Mouse (Mus musculus) heart, embryonic 14.5 days (tissue): ENCODE results near the gene Lingo3. TPM values are rescaled to one million over a fixed set of nuclear protein-coding genes. Genes with fewer than 3 reads are reported as not detected.

Experiments
- ATAC-seq: fragments of 200-750 bp; cut with Nextera tagmentation; 2 replicates; pipeline ENCODE4 v1.8.0; 2017; ENCODE audit warnings: low read depth, moderate TSS enrichment; ENCODE audit not compliant: insufficient number of reproducible peaks, insufficient read depth, low FRiP score
- H3K27ac ChIP-seq, 2 experiments: fragments of 200-500 bp in 1 of 2; fragments of 300-500 bp in 1 of 2; sonication (generic) in 1 of 2; replicated peaks in 1 of 2; 2 replicates each; pipeline ENCODE4 v1.5.1; 2012 to 2014; ENCODE audit warnings: low read depth in 2 of 2, low read length in 2 of 2, control low read depth in 1 of 2, mild to moderate bottlenecking in 1 of 2, mixed read lengths in 1 of 2; ENCODE audit not compliant: control insufficient read depth in 1 of 2, insufficient read depth in 1 of 2
- H3K27me3 ChIP-seq: fragments of 300-500 bp; sonication (generic); 2 replicates; pipeline ENCODE4 v1.6.1; 2014; ENCODE audit warnings: mild to moderate bottlenecking, low read length, control low read depth; ENCODE audit not compliant: control insufficient read depth, insufficient read depth
- H3K36me3 ChIP-seq: fragments of 300-500 bp; sonication (generic); 2 replicates; pipeline ENCODE4 v1.6.1; 2014; ENCODE audit warnings: mild to moderate bottlenecking, control low read depth, low read length, mixed read lengths; ENCODE audit not compliant: control insufficient read depth, insufficient read depth
- H3K4me1 ChIP-seq, 2 experiments: fragments of 200-500 bp in 1 of 2; fragments of 300-500 bp in 1 of 2; sonication (generic) in 1 of 2; 2 replicates each; pipeline ENCODE4 v1.6.1; 2012 to 2014; ENCODE audit warnings: low read length in 2 of 2, control low read depth in 1 of 2, mixed read lengths in 1 of 2; ENCODE audit not compliant: control insufficient read depth in 2 of 2, insufficient read depth in 2 of 2
- H3K4me2 ChIP-seq: fragments of 300-500 bp; sonication (generic); 2 replicates; pipeline ENCODE4 v1.6.1; 2014; ENCODE audit warnings: mild to moderate bottlenecking, low read length
- H3K4me3 ChIP-seq, 2 experiments: fragments of 200-500 bp in 1 of 2; fragments of 300-500 bp in 1 of 2; sonication (generic) in 1 of 2; 2 replicates each; pipeline ENCODE4 v1.5.1; 2012 to 2014; ENCODE audit warnings: low read length in 2 of 2, mild to moderate bottlenecking in 2 of 2, control low read depth in 1 of 2, low read depth in 1 of 2, moderate library complexity in 1 of 2; ENCODE audit not compliant: control insufficient read depth in 1 of 2, insufficient read depth in 1 of 2
- H3K9ac ChIP-seq: fragments of 300-500 bp; sonication (generic); 2 replicates; pipeline ENCODE4 v1.6.1; 2014; ENCODE audit warnings: mild to moderate bottlenecking, low read length
- H3K9me3 ChIP-seq: fragments of 300-500 bp; sonication (generic); 2 replicates; pipeline ENCODE4 v1.6.1; 2016; ENCODE audit warnings: low read length, control low read depth; ENCODE audit not compliant: control insufficient read depth
- WGBS: fragments of 180-500 bp; shearing (Covaris S2); extraction: QIAGEN DNeasy Blood & Tissue Kit; methylation state at CpG from one replicate; pipeline ENCODE4 v1.1.7; 2014; 5-methylcytosine and 5-hydroxymethylcytosine counted together
- polyA plus RNA-seq: library from polyadenylated mRNA; unstranded; fragments of >200 nt; fragmentation: Nextera tagmentation; extraction: Ambion mirVana; gene quantifications from 2 replicates; pipeline ENCODE4 v1.2.1, GENCODE M21; 2014

Gene Lingo3
- polyA plus RNA-seq, 1 experiment from 2014 or later, result 0.46 TPM

DNA sequence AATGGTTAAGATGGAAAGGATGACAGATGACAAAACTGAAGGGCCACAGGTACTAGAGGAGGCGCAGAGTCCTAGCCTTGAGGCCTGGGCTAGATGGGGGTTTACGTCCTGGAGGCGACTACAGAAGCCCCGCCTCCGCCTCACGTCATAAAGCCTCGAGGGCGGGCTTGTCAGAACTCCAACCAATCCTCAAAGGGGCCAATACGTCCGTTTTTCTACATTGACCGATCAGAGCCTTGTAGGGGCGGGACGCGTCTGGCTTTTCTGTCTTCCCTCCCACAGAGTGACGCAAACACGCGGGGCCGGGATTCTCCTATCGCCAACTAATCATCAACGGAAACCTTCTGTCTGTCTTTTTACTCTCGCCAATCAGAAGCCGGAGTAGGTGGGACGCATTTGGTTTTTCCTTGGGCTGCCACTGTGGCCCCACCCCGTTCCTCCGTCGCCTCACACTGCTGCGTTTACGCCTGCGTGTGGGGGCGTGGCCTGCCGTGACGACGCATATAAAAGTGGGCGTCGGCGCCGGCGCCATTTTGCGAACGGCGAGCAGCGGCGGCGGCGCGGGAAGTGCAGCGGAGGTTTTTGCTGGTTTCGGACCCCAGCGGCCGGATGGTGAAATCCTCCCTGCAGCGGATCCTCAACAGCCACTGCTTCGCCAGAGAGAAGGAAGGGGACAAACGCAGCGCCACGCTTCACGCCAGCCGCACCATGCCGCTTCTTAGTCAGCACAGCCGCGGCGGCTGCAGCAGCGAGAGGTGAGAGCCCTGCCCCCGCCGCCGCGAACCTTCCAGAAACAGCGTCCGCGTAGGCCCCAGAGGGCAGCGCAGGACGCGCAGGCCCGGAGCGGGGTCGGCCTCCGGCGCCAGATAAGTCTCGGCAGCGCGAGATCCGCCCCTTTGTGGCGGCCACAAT is 17.4 kb downstream of the Lingo3 start, which contains the start of gene Oaz1:
Gene Oaz1 (plus strand): TSS at position 506 of the 912 bp plus-strand sequence.
- Histone ChIP-seq H3K27me3 (no peaks in the 10 kb centered on the region), H3K9me3 (no peaks in the 10 kb centered on the region), H3K4me2 (peak within 1 kb of the TSS; percentile 99), H3K4me3 (peak within 1 kb of the TSS; percentile 65 to 92), H3K27ac (peak within 1 kb of the TSS; percentile 89 to 94), H3K4me1 (peaks cover 4 to 26% of the 10 kb centered on the region in 2 experiments; a peak in 3 of 4 replicates), H3K9ac (peak within 1 kb of the TSS; percentile 89), H3K36me3 (peaks cover 30% of the 10 kb centered on the region)
- WGBS, result under 1% methylated on average over 77 of the region's 82 CpGs
- peak; percentile 97 for ATAC-seq

DNA sequence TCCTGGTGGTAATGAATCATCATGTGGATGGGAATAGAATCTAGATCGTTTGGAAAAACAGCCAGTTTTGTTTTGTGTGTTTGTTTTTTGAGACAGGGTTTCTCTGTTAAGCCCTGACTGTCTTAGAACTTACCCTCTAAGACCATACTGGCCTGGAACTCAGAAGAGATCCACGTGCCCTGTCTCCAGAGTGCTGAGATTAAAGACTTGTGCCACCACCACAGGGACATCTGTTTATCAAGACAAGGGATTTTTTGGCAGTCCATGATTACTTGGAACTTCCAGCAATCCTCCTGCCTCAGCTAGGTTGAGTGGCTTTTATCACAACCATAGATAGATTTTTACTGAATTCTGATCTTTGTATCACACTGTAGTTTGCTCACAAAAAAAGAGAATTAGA is 19.0 kb downstream of the Lingo3 start:
- no peak for ATAC-seq
- no peaks in the 10 kb centered on the region for H3K9me3 ChIP-seq
- H3K4me2 ChIP-seq, result no peak overlapping the region
- no peaks in the 10 kb centered on the region for H3K27me3 ChIP-seq
- peaks cover 20% of the 10 kb centered on the region for H3K36me3 ChIP-seq
- no peak overlapping the region for H3K4me3 ChIP-seq
- 72% methylated on average over 2 of the region's 2 CpGs for WGBS
- H3K4me1 ChIP-seq, result peaks cover 2 to 17% of the 10 kb centered on the region in 2 experiments; a peak in 3 of 4 replicates
- no peak overlapping the region; a peak in 1 of 4 replicates for H3K27ac ChIP-seq
- H3K9ac ChIP-seq, result no peak overlapping the region

DNA sequence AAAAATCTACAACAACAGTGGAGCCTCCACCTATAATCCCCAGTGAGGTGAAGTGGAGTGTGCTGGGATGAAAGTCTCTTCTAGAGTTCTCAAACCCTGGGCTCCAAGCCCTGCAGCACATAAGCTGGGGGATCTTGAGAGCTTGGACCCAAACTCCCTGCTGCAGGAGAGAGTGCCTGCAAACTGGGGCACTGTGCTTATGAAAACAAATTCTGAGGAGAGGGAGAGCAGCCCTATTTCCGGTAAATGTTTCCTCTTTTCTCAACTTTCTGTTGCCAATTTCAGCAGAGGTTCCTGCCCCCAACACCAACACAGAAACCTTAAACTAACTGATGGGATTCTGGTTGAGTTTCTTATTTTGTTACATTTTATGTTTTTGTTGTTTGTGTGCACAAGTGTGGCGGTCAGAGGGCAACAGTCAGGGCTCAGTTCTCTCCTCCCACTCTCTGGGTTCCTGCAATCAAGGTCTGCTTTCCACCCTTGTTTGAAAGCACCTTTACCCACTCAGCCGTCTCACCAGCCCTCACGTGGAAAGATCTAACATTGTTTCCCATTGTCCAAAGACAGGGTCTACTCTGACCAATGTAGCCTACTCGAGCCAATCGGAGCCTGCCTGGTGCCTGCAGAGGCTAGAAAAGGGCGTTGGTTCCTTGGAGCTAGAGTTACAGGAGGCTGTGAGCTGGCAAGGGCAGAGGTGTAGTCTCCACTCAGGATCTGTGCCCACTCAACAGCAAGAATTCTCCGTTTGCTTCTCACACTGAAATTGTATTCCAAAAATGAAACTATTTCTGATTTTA is 19.8 kb downstream of the Lingo3 start:
- no peaks in the 10 kb centered on the region for H3K9me3 ChIP-seq
- WGBS, result 56% methylated on average over 8 of the region's 8 CpGs
- no peak overlapping the region for H3K4me2 ChIP-seq
- H3K9ac ChIP-seq, result no peak overlapping the region
- ATAC-seq, result no peak
- H3K27me3 ChIP-seq, result no peaks in the 10 kb centered on the region
- H3K4me3 ChIP-seq, result no peak overlapping the region
- H3K36me3 ChIP-seq, result peaks cover 12% of the 10 kb centered on the region
- H3K27ac ChIP-seq, result peak overlapping the region in 1 of 2 experiments; percentile 36; a peak in 2 of 4 replicates
- peaks cover 2 to 11% of the 10 kb centered on the region in 2 experiments; a peak in 3 of 4 replicates for H3K4me1 ChIP-seq

DNA sequence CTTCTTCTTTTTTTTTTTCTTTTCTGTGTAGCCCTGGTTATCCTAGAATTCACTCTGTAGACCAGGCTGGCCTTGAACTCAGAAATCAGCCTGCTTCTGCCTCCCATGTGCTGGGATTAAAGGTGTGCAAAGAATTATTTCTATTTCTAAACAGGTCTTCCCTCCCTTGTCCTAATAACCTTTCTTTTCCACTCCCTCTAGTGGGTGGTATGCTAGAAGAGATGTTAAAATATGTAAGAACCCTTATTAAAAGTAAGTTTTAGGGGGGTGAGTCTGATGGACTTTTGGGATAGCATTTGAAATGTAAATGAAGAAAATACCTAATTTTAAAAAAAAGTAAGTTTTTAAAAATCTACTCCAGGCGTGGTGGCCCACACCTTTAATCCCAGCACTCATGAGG is 20.5 kb downstream of the Lingo3 start:
- Histone ChIP-seq H3K4me1 (peaks cover 2 to 9% of the 10 kb centered on the region in 2 experiments; a peak in 3 of 4 replicates), H3K4me2 (no peak overlapping the region), H3K27ac (no peak overlapping the region), H3K9ac (no peak overlapping the region), H3K27me3 (no peaks in the 10 kb centered on the region), H3K4me3 (no peak overlapping the region), H3K9me3 (no peaks in the 10 kb centered on the region), H3K36me3 (peaks cover 7% of the 10 kb centered on the region; the same call in 1 of the 2 replicates)
- WGBS, result 80% methylated on average over 1 of the region's 1 CpGs
- no peak for ATAC-seq

DNA sequence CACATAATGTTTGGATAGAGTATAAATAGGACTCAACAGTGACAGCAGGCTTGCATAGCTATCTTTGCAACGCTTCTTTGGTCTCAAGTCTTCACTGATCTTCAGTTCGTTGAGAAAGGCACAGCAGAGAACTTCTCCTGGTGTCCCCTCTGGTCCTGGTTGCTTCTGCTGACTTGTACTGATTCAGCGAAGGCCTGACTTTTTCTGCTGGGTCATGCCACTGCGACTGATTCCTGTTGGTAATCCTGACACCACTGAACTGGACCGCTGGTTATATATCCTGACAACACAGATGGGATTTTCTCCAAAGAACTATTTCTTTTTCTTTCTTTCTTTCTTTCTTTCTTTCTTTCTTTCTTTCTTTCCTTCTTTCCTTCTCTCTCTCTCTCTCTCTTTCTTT is 21.3 kb downstream of the Lingo3 start:
- no peak for ATAC-seq
- Histone ChIP-seq H3K4me1 (peaks cover 0 to under 1% of the 10 kb centered on the region in 2 experiments; a peak in 2 of 4 replicates), H3K36me3 (0 out of 2 replicates have a peak, but pooled peaks cover 1% of the 10 kb centered on the region), H3K4me3 (no peak overlapping the region), H3K9ac (no peak overlapping the region), H3K9me3 (no peaks in the 10 kb centered on the region), H3K27me3 (no peaks in the 10 kb centered on the region), H3K4me2 (no peak overlapping the region), H3K27ac (no peak overlapping the region)
- WGBS, result 83% methylated on average over 5 of the region's 5 CpGs

DNA sequence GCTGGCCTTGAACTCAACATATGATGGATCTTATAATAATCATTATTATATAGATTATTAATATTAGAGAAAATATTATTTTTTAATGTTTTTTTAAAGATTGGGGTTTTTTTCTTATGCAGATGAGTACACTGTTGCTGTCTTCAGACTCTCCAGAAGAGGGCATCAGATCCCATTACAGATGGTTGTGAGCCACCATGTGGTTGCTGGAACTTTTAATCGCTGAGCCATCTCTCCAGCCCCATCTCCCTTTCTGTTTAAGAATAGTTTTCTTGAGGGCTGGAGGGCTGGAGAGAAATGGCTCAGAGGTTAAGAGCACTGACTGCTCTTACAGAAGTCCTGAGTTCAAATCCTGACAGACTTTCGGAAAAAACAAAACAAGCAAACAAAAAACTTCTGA is 21.8 kb downstream of the Lingo3 start:
- Histone ChIP-seq H3K27me3 (no peaks in the 10 kb centered on the region), H3K4me1 (no peaks in the 10 kb centered on the region), H3K36me3 (no peaks in the 10 kb centered on the region), H3K9ac (no peak overlapping the region), H3K9me3 (no peaks in the 10 kb centered on the region), H3K4me2 (no peak overlapping the region), H3K27ac (no peak overlapping the region), H3K4me3 (no peak overlapping the region)
- ATAC-seq, result no peak
- 36% methylated on average over 2 of the region's 2 CpGs for WGBS

DNA sequence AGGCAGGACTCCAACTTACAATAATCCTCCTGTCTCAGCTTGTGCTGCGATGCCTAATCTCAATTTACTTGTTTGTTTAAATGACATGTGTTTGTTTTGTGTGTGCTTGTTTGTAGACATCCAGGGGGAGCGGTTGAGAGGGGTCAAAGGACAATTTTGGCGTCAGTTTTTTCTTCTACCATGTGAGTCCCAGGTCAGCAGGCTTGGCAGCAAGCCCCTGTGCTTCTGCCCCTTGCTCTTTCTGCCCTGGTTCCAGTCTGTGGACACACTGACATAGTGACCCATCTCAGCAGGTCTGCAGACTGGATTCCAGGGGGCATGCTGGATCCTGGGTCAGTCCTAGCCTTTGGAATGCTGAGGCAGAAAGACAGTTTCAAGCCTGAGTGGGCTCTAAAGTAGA is 24.4 kb downstream of the Lingo3 start:
- Histone ChIP-seq H3K9ac (no peak overlapping the region), H3K4me2 (no peak overlapping the region), H3K27ac (no peak overlapping the region), H3K9me3 (no peaks in the 10 kb centered on the region), H3K36me3 (no peaks in the 10 kb centered on the region), H3K27me3 (no peaks in the 10 kb centered on the region), H3K4me1 (no peaks in the 10 kb centered on the region), H3K4me3 (no peak overlapping the region)
- no peak for ATAC-seq
- WGBS, result 43% methylated on average over 3 of the region's 3 CpGs
